Mouse (Mus musculus): ENCODE measurements around the gene Sit1. TPM values are rescaled to one million over a fixed set of nuclear protein-coding genes. Genes with fewer than 3 reads are reported as not detected.
A peak's percentile ranks its signal among the peaks of the same experiment; 100 is the strongest.

Sit1 gene
- total and polyA plus RNA-seq, 3 experiments = 0.31 TPM; not detected in 2

GRCm38 (mm10) chr4:43497946-43498345 lies 14.4 kb upstream of the Sit1 start:
- Histone ChIP-seq H3K27me3 (ENCODE audit: control insufficient read depth, insufficient read depth, low read length) (no peaks in the 10 kb centered on the region), H3K79me2 (replicated peaks; ENCODE audit: control insufficient read depth, insufficient read depth, low read length) (no peaks in the 10 kb centered on the region), H3K27ac (no peak overlapping the region), H3K4me1 (ENCODE audit: control insufficient read depth, insufficient read depth, low read length) (peaks cover 8% of the 10 kb centered on the region), H3K36me3 (ENCODE audit: control insufficient read depth, insufficient read depth, low read length) (no peaks in the 10 kb centered on the region), H3K9ac (ENCODE audit: low read depth, low read length) (no peak overlapping the region), H3K4me3 (no peak overlapping the region)
- intact Hi-C loops (cut with DNase I) = loop anchor here (2.0 kb wide), 1 partner anchor 27 kb away; no protein-coding TSS in a partner anchor
- no peak for DNase-seq
- TF ChIP-seq POLR2A (IDR thresholded peaks at IDR 0.05; ENCODE audit: insufficient read depth, low read depth, low read length) (no peak), CTCF (IDR thresholded peaks at IDR 0.05) (no peak), EP300 (IDR thresholded peaks at IDR 0.05; ENCODE audit: insufficient read depth, low read depth, low read length) (no peak)
- 88% methylated on average over 4 of the region's 4 CpGs for WGBS

- no peak for DNase-seq
- no peak for TF ChIP-seq POLR2A (IDR thresholded peaks at IDR 0.05; ENCODE audit: insufficient read depth, low read depth, low read length)
- no peak for TF ChIP-seq EP300 (IDR thresholded peaks at IDR 0.05; ENCODE audit: insufficient read depth, low read depth, low read length)
- no peak for TF ChIP-seq CTCF (IDR thresholded peaks at IDR 0.05)
- Histone ChIP-seq H3K4me3 (no peak overlapping the region), H3K9ac (ENCODE audit: low read depth, low read length) (no peak overlapping the region), H3K27me3 (ENCODE audit: control insufficient read depth, insufficient read depth, low read length) (no peaks in the 10 kb centered on the region), H3K27ac (no peak overlapping the region), H3K4me1 (ENCODE audit: control insufficient read depth, insufficient read depth, low read length) (peaks cover 8% of the 10 kb centered on the region), H3K79me2 (replicated peaks; ENCODE audit: control insufficient read depth, insufficient read depth, low read length) (no peaks in the 10 kb centered on the region), H3K36me3 (ENCODE audit: control insufficient read depth, insufficient read depth, low read length) (no peaks in the 10 kb centered on the region)
- 95% methylated on average over 8 of the region's 8 CpGs for WGBS
- intact Hi-C loops (cut with DNase I) = no loop called here
Measured at GRCm38 (mm10) chr4:43497405-43497804, 13.9 kb upstream of the Sit1 start.

- H3K79me2 ChIP-seq (replicated peaks; ENCODE audit: control insufficient read depth, insufficient read depth, low read length) = no peaks in the 10 kb centered on the region
- DNase-seq = no peak
- H3K4me3 ChIP-seq = no peak overlapping the region
- H3K36me3 ChIP-seq (ENCODE audit: control insufficient read depth, insufficient read depth, low read length) = no peaks in the 10 kb centered on the region
- intact Hi-C loops (cut with DNase I) = no loop called here
- peaks cover 10% of the 10 kb centered on the region for H3K4me1 ChIP-seq (ENCODE audit: control insufficient read depth, insufficient read depth, low read length)
- no peaks in the 10 kb centered on the region for H3K27me3 ChIP-seq (ENCODE audit: control insufficient read depth, insufficient read depth, low read length)
- no peak overlapping the region for H3K27ac ChIP-seq
- 59% methylated on average over 6 of the region's 6 CpGs for WGBS
- no peak overlapping the region for H3K9ac ChIP-seq (ENCODE audit: low read depth, low read length)
- TF ChIP-seq CTCF (IDR thresholded peaks at IDR 0.05) (no peak), EP300 (IDR thresholded peaks at IDR 0.05; ENCODE audit: insufficient read depth, low read depth, low read length) (no peak), POLR2A (IDR thresholded peaks at IDR 0.05; ENCODE audit: insufficient read depth, low read depth, low read length) (no peak)
Measured at GRCm38 (mm10) chr4:43496587-43496986, 13.1 kb upstream of the Sit1 start.

- peak overlapping the region; percentile 80 for H3K9ac ChIP-seq (ENCODE audit: low read depth, low read length)
- intact Hi-C loops (cut with DNase I) = loop anchor here (5.0 kb wide), 1 partner anchor 68 kb away; the partner anchor contains the start of genes Creb3 and Tln1
- peaks cover 6% of the 10 kb centered on the region for H3K4me1 ChIP-seq (ENCODE audit: control insufficient read depth, insufficient read depth, low read length)
- H3K27ac ChIP-seq = peak overlapping the region; percentile 98
- H3K79me2 ChIP-seq (replicated peaks; ENCODE audit: control insufficient read depth, insufficient read depth, low read length) = no peaks in the 10 kb centered on the region
- peak overlapping the region; percentile 81 for H3K4me3 ChIP-seq
- H3K36me3 ChIP-seq (ENCODE audit: control insufficient read depth, insufficient read depth, low read length) = no peaks in the 10 kb centered on the region
- no peak for DNase-seq
- WGBS = 2% methylated on average over 9 of the region's 9 CpGs
- no peaks in the 10 kb centered on the region for H3K27me3 ChIP-seq (ENCODE audit: control insufficient read depth, insufficient read depth, low read length)
- TF ChIP-seq EP300 (IDR thresholded peaks at IDR 0.05; ENCODE audit: insufficient read depth, low read depth, low read length) (no peak), POLR2A (IDR thresholded peaks at IDR 0.05; ENCODE audit: insufficient read depth, low read depth, low read length) (no peak), CTCF (IDR thresholded peaks at IDR 0.05) (no peak)
Measured at GRCm38 (mm10) chr4:43493846-43494240, 10.3 kb upstream of the Sit1 start.

DNA sequence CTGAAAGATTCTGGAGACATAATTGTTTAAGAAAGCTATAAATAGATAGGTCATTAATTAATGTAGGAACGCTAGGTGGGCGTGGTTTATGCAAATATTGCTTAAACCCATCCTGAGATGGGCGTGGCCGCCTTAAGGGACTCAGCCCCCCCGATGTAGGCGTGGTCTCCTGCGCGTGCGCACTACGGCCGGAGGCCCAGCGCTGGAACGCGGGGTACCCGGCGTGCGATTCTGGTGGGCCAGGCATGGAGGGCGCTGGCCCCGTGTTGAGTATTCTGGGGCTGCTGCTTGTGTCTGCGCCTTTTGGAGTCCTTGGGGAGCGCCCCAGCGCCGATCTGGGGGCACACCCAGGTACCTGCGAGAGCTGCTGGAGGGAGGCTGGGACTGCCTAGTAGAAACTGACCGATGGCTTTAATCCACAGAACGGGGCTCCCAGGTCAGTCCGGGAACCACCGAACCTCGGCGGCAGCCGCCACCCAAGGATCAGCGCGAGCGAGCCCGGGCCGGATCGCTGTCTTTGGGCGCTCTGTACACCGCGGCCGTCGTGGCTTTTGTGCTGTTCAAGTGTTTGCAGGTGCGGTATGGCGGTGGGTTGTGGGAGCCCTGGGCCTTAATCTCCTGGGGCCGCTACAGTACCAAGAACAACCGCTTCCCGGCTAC lies 9.8 kb upstream of the Sit1 start:
- Histone ChIP-seq H3K9ac (ENCODE audit: low read depth, low read length) (peak overlapping the region; percentile 80), H3K4me1 (ENCODE audit: control insufficient read depth, insufficient read depth, low read length) (peaks cover 6% of the 10 kb centered on the region), H3K36me3 (ENCODE audit: control insufficient read depth, insufficient read depth, low read length) (no peaks in the 10 kb centered on the region), H3K79me2 (replicated peaks; ENCODE audit: control insufficient read depth, insufficient read depth, low read length) (no peaks in the 10 kb centered on the region), H3K4me3 (peak overlapping the region; percentile 81), H3K27ac (peak overlapping the region; percentile 98), H3K27me3 (ENCODE audit: control insufficient read depth, insufficient read depth, low read length) (no peaks in the 10 kb centered on the region)
- intact Hi-C loops (cut with DNase I) = loop anchor here (5.0 kb wide), 1 partner anchor 69 kb away; the partner anchor contains the start of genes Creb3 and Tln1
- TF ChIP-seq POLR2A (IDR thresholded peaks at IDR 0.05; ENCODE audit: insufficient read depth, low read depth, low read length) (peak; percentile 91), EP300 (IDR thresholded peaks at IDR 0.05; ENCODE audit: insufficient read depth, low read depth, low read length) (no peak), CTCF (IDR thresholded peaks at IDR 0.05) (peak; percentile 41)
- WGBS = under 1% methylated on average over 47 of the region's 47 CpGs
- peak; percentile 96 to 98 for DNase-seq

DNA sequence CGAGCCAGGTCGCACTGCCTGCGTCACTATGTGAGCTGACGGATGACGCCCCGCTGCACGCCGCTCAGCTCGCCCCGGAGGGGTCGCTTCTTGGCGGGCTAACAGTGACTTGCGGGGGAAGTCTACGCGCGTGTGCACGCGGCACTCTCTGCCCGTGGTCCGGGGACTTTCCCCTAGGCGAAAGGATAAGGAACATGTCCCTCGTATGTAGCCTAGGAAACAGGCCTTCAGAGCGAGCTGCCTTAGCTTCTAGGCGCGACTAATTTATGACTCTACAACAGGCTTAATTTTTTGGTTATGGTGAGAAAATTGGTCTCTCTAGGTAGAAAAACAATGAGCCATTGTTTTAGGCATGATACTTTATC lies 9.3 kb upstream of the Sit1 start, which contains the start of gene Ccdc107:
Gene Ccdc107 (plus strand): TSS at position 80 of the 365 bp plus-strand sequence.
- Histone ChIP-seq H3K27me3 (ENCODE audit: control insufficient read depth, insufficient read depth, low read length) (no peaks in the 10 kb centered on the region), H3K79me2 (replicated peaks; ENCODE audit: control insufficient read depth, insufficient read depth, low read length) (no peaks in the 10 kb centered on the region), H3K9ac (ENCODE audit: low read depth, low read length) (peak within 1 kb of the TSS; percentile 80), H3K36me3 (ENCODE audit: control insufficient read depth, insufficient read depth, low read length) (no peaks in the 10 kb centered on the region), H3K4me1 (ENCODE audit: control insufficient read depth, insufficient read depth, low read length) (peaks cover 6% of the 10 kb centered on the region), H3K4me3 (peak within 1 kb of the TSS; percentile 81), H3K27ac (peak within 1 kb of the TSS; percentile 98)
- TF ChIP-seq POLR2A (IDR thresholded peaks at IDR 0.05; ENCODE audit: insufficient read depth, low read depth, low read length) (no peak), CTCF (IDR thresholded peaks at IDR 0.05) (peak; percentile 48), EP300 (IDR thresholded peaks at IDR 0.05; ENCODE audit: insufficient read depth, low read depth, low read length) (peak; percentile 93)
- WGBS = under 1% methylated on average over 25 of the region's 25 CpGs
- DNase-seq = peak; percentile 87 to 95
- intact Hi-C loops (cut with DNase I) = loop anchor here (5.0 kb wide), 1 partner anchor 69 kb away; the partner anchor contains the start of genes Creb3 and Tln1
